Mouse (Mus musculus) heart, embryonic 11.5 days (tissue): ENCODE results near the gene Mkrn2os. TPM values are rescaled to one million over a fixed set of nuclear protein-coding genes. Genes with fewer than 3 reads are reported as not detected.

Source experiments
- ATAC-seq: fragments of 200-750 bp; cut with Nextera tagmentation; replicated peaks from 2 replicates; pipeline ENCODE4 v1.8.0; 2017; ENCODE audit warnings: moderate library complexity; ENCODE audit not compliant: insufficient number of reproducible peaks, low FRiP score, low TSS enrichment
- H3K27ac ChIP-seq: fragments of 300-500 bp; sonication (generic); 2 replicates; pipeline ENCODE4 v1.5.1; 2014; ENCODE audit warnings: mild to moderate bottlenecking, low read depth, low read length
- H3K27me3 ChIP-seq: fragments of 300-500 bp; sonication (generic); 2 replicates; pipeline ENCODE4 v1.6.1; 2014; ENCODE audit warnings: mild to moderate bottlenecking, low read length, mixed read lengths; ENCODE audit not compliant: control insufficient read depth, insufficient read depth
- H3K36me3 ChIP-seq: fragments of 300-500 bp; sonication (generic); 2 replicates; pipeline ENCODE4 v1.6.1; 2014; ENCODE audit warnings: mild to moderate bottlenecking, low read length, moderate library complexity, mixed read lengths; ENCODE audit not compliant: control insufficient read depth, insufficient read depth
- H3K4me1 ChIP-seq: fragments of 300-500 bp; sonication (generic); 2 replicates; pipeline ENCODE4 v1.6.1; 2014; ENCODE audit warnings: low read length; ENCODE audit not compliant: control insufficient read depth, insufficient read depth
- H3K4me2 ChIP-seq: fragments of 300-500 bp; sonication (generic); 2 replicates; pipeline ENCODE4 v1.6.1; 2014; ENCODE audit warnings: mild to moderate bottlenecking, moderate library complexity
- H3K4me3 ChIP-seq: fragments of 300-500 bp; sonication (generic); 2 replicates; pipeline ENCODE4 v1.5.1; 2014; ENCODE audit warnings: low read depth, low read length
- H3K9ac ChIP-seq: fragments of 300-500 bp; sonication (generic); 2 replicates; pipeline ENCODE4 v1.6.1; 2014; ENCODE audit warnings: mild to moderate bottlenecking, low read depth, low read length, moderate library complexity
- H3K9me3 ChIP-seq: fragments of 300-500 bp; sonication (generic); replicated peaks from 2 replicates; pipeline ENCODE4 v1.6.1; 2016; ENCODE audit warnings: low read length; ENCODE audit not compliant: control insufficient read depth
- WGBS: fragments of 180-500 bp; shearing (Covaris S2); extraction: QIAGEN DNeasy Blood & Tissue Kit; methylation state at CpG from one replicate; pipeline ENCODE4 v1.1.7; 2014; ENCODE audit not compliant: insufficient replicate concordance; 5-methylcytosine and 5-hydroxymethylcytosine counted together
- polyA plus RNA-seq: library from polyadenylated mRNA; unstranded; fragments of >200 nt; fragmentation: Nextera tagmentation; extraction: Ambion mirVana; gene quantifications from 2 replicates; pipeline ENCODE4 v1.2.1, GENCODE M21; 2014

Gene Mkrn2os
- polyA plus RNA-seq, 1 experiment from 2014 or later, result 0.21 TPM

DNA sequence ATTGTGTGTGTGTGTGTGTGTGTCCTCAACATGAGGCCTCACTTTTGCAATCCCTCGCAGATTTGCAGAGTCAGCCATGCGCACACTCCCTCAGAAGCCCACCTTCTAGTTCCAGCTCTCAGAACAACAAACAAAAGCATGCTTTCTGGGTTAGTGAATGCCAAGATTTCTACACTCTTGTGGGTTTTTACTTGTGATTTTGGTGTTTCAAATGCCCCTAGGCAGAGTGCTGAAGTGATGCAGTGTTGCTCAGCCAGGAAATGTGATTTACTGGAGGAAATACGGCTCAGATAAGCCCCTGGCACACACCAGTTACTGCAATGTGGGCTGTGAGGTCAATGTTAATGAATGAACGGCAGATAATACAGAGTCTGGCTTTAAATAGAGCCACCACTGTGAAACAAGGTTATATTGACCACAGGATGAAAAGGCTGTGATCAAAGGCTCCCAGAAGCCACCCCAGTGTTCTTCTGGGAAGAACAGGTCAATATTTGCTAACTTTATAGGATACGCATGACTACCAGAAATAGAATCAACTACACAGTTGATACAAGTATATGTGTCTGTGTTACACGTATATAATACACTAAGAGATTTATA lies 50.6 kb downstream of the Mkrn2os start:
- Histone ChIP-seq H3K4me2 (no peak overlapping the region), H3K4me3 (no peak overlapping the region), H3K9me3 (no peaks in the 10 kb centered on the region), H3K36me3 (no peaks in the 10 kb centered on the region), H3K27ac (peak overlapping the region; percentile 4; the same call in 1 of the 2 replicates), H3K9ac (no peak overlapping the region), H3K27me3 (0 out of 2 replicates have a peak, but pooled peaks cover 5% of the 10 kb centered on the region), H3K4me1 (no peaks in the 10 kb centered on the region; the same call in 1 of the 2 replicates)
- WGBS, result 51% methylated on average over 6 of the region's 6 CpGs
- ATAC-seq, result no peak

DNA sequence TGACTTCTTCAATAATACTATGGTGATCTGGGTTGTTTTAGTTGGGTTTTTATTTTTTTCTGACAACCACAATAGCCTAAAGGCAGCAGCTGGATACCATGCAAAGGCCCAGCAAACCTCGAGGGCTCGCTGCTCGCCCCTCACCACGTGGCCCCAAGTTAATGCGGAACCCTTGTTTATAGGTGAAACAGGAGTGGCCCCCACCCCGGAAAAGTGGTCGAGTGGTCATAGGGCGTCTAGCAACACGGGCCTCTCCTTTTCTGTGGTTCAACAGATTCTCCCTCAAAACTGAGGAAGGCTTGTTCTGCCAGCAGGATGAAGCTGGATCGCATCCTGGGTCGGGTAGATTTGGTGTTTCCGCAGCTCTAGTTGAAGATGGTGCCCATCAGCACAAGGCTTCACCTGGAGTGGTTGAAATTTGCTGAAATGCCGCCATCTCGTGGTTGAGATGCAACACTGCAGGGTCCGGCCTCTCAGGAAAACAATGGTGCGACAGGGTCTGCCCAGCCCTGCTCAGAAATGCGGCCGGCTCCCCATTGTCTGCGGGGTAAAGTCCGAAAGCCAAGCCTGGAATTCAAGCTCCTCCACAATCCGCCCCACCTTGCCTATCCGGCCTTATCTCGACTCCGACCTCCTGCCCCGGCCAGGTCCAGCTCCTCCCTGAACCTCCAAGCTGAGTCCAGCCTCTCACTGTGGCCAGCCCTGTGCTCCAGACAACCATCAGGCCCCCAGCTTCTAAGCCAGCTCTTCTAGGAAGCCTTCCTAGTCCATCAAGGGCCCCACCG lies 53.5 kb downstream of the Mkrn2os start:
- peak overlapping the region; percentile 14; the same call in 1 of the 2 replicates for H3K4me3 ChIP-seq
- peak overlapping the region; percentile 65; the same call in 1 of the 2 replicates for H3K9ac ChIP-seq
- no peak overlapping the region for H3K27ac ChIP-seq
- 16% methylated on average over 26 of the region's 26 CpGs for WGBS
- no peaks in the 10 kb centered on the region for H3K36me3 ChIP-seq
- H3K9me3 ChIP-seq, result no peaks in the 10 kb centered on the region
- no peaks in the 10 kb centered on the region; the same call in 1 of the 2 replicates for H3K4me1 ChIP-seq
- ATAC-seq, result no peak; the same call in 1 of the 2 replicates
- H3K27me3 ChIP-seq, result 0 out of 2 replicates have a peak, but pooled peaks cover 5% of the 10 kb centered on the region
- peak overlapping the region; percentile 61 for H3K4me2 ChIP-seq

DNA sequence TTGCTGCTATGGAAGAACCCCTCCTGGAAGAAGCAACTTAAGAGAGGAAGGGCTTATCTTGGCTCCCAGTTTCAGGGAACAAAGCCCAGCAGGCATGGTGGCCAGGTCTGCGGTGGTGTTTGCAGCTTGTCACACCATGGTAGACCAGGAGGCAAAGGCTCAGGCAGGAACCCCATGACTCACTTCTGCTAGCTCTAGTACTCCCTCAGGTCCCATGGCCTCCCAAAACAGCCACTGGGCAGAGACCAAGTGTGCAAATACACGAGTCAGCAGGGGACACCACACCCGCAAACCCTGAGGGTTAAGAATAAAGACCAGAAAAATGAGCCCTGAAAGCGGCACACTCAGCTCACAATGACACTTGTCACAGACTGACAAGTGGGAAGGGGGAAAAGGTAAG lies 56.2 kb downstream of the Mkrn2os start:
- Histone ChIP-seq H3K9ac (no peak overlapping the region), H3K9me3 (no peaks in the 10 kb centered on the region), H3K27me3 (0 out of 2 replicates have a peak, but pooled peaks cover 5% of the 10 kb centered on the region), H3K27ac (no peak overlapping the region), H3K4me1 (no peaks in the 10 kb centered on the region; the same call in 1 of the 2 replicates), H3K4me2 (no peak overlapping the region), H3K36me3 (no peaks in the 10 kb centered on the region), H3K4me3 (no peak overlapping the region)
- no peak for ATAC-seq
- 84% methylated on average over 4 of the region's 4 CpGs for WGBS

- no peak for ATAC-seq
Observed at GRCm38 (mm10) chr6:115534617-115535016, 57.8 kb downstream of the Mkrn2os start.

More at GRCm38 (mm10) chr6:115534617-115535016, 57.8 kb downstream of the Mkrn2os start:
- no peak overlapping the region for H3K9ac ChIP-seq
- H3K36me3 ChIP-seq, result no peaks in the 10 kb centered on the region
- 0 out of 2 replicates have a peak, but pooled peaks cover 5% of the 10 kb centered on the region for H3K27me3 ChIP-seq
- H3K4me3 ChIP-seq, result no peak overlapping the region
- no peaks in the 10 kb centered on the region for H3K4me1 ChIP-seq
- 66% methylated on average over 7 of the region's 7 CpGs for WGBS
- no peak overlapping the region for H3K4me2 ChIP-seq
- H3K27ac ChIP-seq, result no peak overlapping the region
- no peaks in the 10 kb centered on the region for H3K9me3 ChIP-seq

Other genes with a start within 250 kb of the Mkrn2os start
- 0.69 and 1.3 TPM in 2 replicates for gene Pparg, start 231.6 kb downstream of the Mkrn2os start, polyA plus RNA-seq
- 19.4 and 19.9 TPM in 2 replicates for gene Tsen2, start 47.9 kb downstream of the Mkrn2os start, polyA plus RNA-seq
- gene Mkrn2, start 9.3 kb upstream of the Mkrn2os start, polyA plus RNA-seq, result 19.1 and 24.0 TPM in 2 replicates
- gene Raf1, start 84.1 kb upstream of the Mkrn2os start, polyA plus RNA-seq, result 96.3 and 107 TPM in 2 replicates
- 4.2 and 4.4 TPM in 2 replicates for gene Tmem40, start 169.8 kb upstream of the Mkrn2os start, polyA plus RNA-seq
- 38.8 and 50.8 TPM in 2 replicates for gene Cand2, start 182.0 kb upstream of the Mkrn2os start, polyA plus RNA-seq
- 1,431 and 1,576 TPM in 2 replicates for gene Rpl32, start 216.2 kb upstream of the Mkrn2os start, polyA plus RNA-seq
- gene Efcab12, start 245.8 kb upstream of the Mkrn2os start, polyA plus RNA-seq, result 0.50 and 0.63 TPM in 2 replicates